Mouse (Mus musculus) cortical plate, adult 2 months (tissue): ENCODE results near the gene Fcgr3.

ENCODE experiments used
- CTCF ChIP-seq: fragments of 200-500 bp; IDR thresholded peaks from 2 replicates; pipeline ENCODE4 v1.5.1; 2011; ENCODE audit warnings: mild to moderate bottlenecking, control low read depth, low read length; ENCODE audit not compliant: insufficient read depth; ENCODE audit errors: extremely low read depth
- POLR2A ChIP-seq: fragments of 200-500 bp; IDR thresholded peaks from 2 replicates; pipeline ENCODE4 v1.6.1; 2011; ENCODE audit warnings: mild to moderate bottlenecking, low read length, control low read depth; ENCODE audit not compliant: insufficient read depth; ENCODE audit errors: extremely low read depth

- no peak for TF ChIP-seq CTCF
- TF ChIP-seq POLR2A = no peak
Observed at GRCm38 (mm10) chr1:171034201-171034600, 30.5 kb downstream of the Fcgr3 start.
